In genomic region chr5:22342461-22342860, GRCm38 (mm10) we compare ENCODE assay signal across 11 mouse cellular contexts. TPM values are rescaled to one million over a fixed set of nuclear protein-coding genes. Genes with fewer than 3 reads are reported as not detected.
DNase-seq lines count a peak whose midpoint lies in the region; ATAC-seq lines count a peak whose summit lies in the region.
"Had no signal": no experiment of that assay in that cellular context is flagged by ENCODE, and none has a peak within 500 bp of the region (broad histone marks: within the 10 kb centered on the region; RNA-seq: fewer than 3 reads in every experiment).

No protein-coding gene starts in this region.

- H3K36me3 ChIP-seq in liver, embryonic 11.5 days (ENCODE audit: control insufficient read depth, insufficient read depth, low read length), result no peaks in the 10 kb centered on the region
- no peaks in the 10 kb centered on the region for H3K36me3 ChIP-seq in neural tube, embryonic 14.5 days (ENCODE audit: control insufficient read depth, insufficient read depth, low read length)

- peak overlapping the region; percentile 71 for H3K4me3 ChIP-seq in liver, embryonic 11.5 days (ENCODE audit: low read depth, low read length)
- peak overlapping the region; percentile 62 for H3K4me3 ChIP-seq in neural tube, embryonic 14.5 days (ENCODE audit: low read depth, low read length)

- no peak for ATAC-seq in cerebellum, adult (ENCODE audit: insufficient number of reproducible peaks, low FRiP score, low TSS enrichment)
- ATAC-seq in liver, embryonic 11.5 days (replicated peaks; ENCODE audit: low FRiP score), result no peak
- no peak for ATAC-seq in neural tube, embryonic 14.5 days (ENCODE audit: low read depth)
- ATAC-seq: inflammation-experienced regulatory T-cells, adult 6 months had no signal

- peak overlapping the region; percentile 54; the same call in 1 of the 2 replicates for H3K9ac ChIP-seq in liver, embryonic 11.5 days (ENCODE audit: low read depth, low read length)
- H3K9ac ChIP-seq in neural tube, embryonic 14.5 days (replicated peaks; ENCODE audit: low read depth, low read length), result 0 out of 2 replicates have a peak overlapping the region, but pooled peaks have one; percentile 22

- H3K27me3 ChIP-seq in liver, embryonic 11.5 days (replicated peaks; ENCODE audit: control insufficient read depth, insufficient read depth, low read length), result peaks cover 57% of the 10 kb centered on the region
- no peaks in the 10 kb centered on the region for H3K27me3 ChIP-seq in neural tube, embryonic 14.5 days (ENCODE audit: control insufficient read depth, insufficient read depth, low read length)

- peak; percentile 38 to 53 for DNase-seq in cerebellum, adult 18-20 months
- peak; percentile 17 for DNase-seq in left cerebral cortex, postnatal 4 days
- no peak for DNase-seq in left cerebral cortex, postnatal 10 days (ENCODE audit: extremely low spot score in 1 of 2, low spot score in 2 of 2)
- DNase-seq in liver, embryonic 11.5 days (ENCODE audit: low spot score), result no peak
- DNase-seq in retina, embryonic 14.5 days (ENCODE audit: low spot score), result no peak
- no peak for DNase-seq in adrenal gland, postnatal 4 days (ENCODE audit: low spot score in 2 of 2)
- DNase-seq: layer of hippocampus, adult 9-11 months; thymus, adult 2 months had no signal

- no peaks in the 10 kb centered on the region for H3K9me3 ChIP-seq in liver, embryonic 11.5 days (ENCODE audit: control insufficient read depth, low read length)
- no peaks in the 10 kb centered on the region for H3K9me3 ChIP-seq in neural tube, embryonic 14.5 days (ENCODE audit: control insufficient read depth, low read length)

- H3K4me2 ChIP-seq in liver, embryonic 11.5 days, result peak overlapping the region; percentile 75
- H3K4me2 ChIP-seq in neural tube, embryonic 14.5 days (ENCODE audit: low read depth, low read length), result peak overlapping the region; percentile 73

- 47% methylated on average over 7 of the region's 7 CpGs for WGBS in liver, embryonic 11.5 days
- WGBS in neural tube, embryonic 14.5 days, result 69% methylated on average over 7 of the region's 7 CpGs

- no peak overlapping the region for H3K27ac ChIP-seq in liver, embryonic 11.5 days (ENCODE audit: low read depth, low read length)
- H3K27ac ChIP-seq in neural tube, embryonic 14.5 days (ENCODE audit: low read depth, low read length), result no peak overlapping the region

- intact Hi-C loops in left cerebral cortex, postnatal 4 days (cut with DNase I), result loop anchor here (10.0 kb wide), 1 partner anchor 408 kb away; no protein-coding TSS in a partner anchor
- intact Hi-C loops in left cerebral cortex, postnatal 10 days (cut with DNase I), result no loop called here

- peaks cover 23% of the 10 kb centered on the region for H3K4me1 ChIP-seq in liver, embryonic 11.5 days (replicated peaks; ENCODE audit: control insufficient read depth, insufficient read depth, low read length)
- H3K4me1 ChIP-seq in neural tube, embryonic 14.5 days (ENCODE audit: control insufficient read depth, insufficient read depth, low read length), result peaks cover 8% of the 10 kb centered on the region

RNA-seq across cellular contexts. Expression of gene Reln, which starts 2.0 kb away (rescaled TPM):
- 100 to 1,000 TPM; 170 to 177 TPM for total RNA-seq in left cerebral cortex, postnatal 4 days (2021)
- total RNA-seq in left cerebral cortex, postnatal 10 days (2021), result 100 to 1,000 TPM; 144 to 145 TPM
- 56.2 and 61.7 TPM in 2 replicates for polyA plus RNA-seq in liver, embryonic 11.5 days (2014; fragmentation: Nextera tagmentation; extraction: Ambion mirVana)
- 118 and 125 TPM in 2 replicates for polyA plus RNA-seq in neural tube, embryonic 14.5 days (2014; fragmentation: Nextera tagmentation; extraction: Ambion mirVana)
- 10 to 100 TPM; 12.9 to 26.3 TPM for total RNA-seq in adrenal gland, postnatal 4 days (2021)

Comparison
In these comparisons a context has a peak if more than half of its experiments do, and no peak if none do; other contexts are left out.
1. DNase-seq: peak in cerebellum, adult 18-20 months (2 of 2) and left cerebral cortex, postnatal 4 days (single experiment); none in left cerebral cortex, postnatal 10 days (0 of 2), liver, embryonic 11.5 days (single experiment), retina, embryonic 14.5 days (single experiment) and adrenal gland, postnatal 4 days (0 of 2).
2. RNA of gene Reln, which starts 2.0 kb away (total RNA-seq): 170 to 177 TPM in left cerebral cortex, postnatal 4 days and 144 to 145 TPM in left cerebral cortex, postnatal 10 days; 12.9 to 26.3 TPM in adrenal gland, postnatal 4 days; every median in the first group is over 4 times any median in the second.